Mouse (Mus musculus): Measurements from ENCODE around the gene Pak4. TPM values are rescaled to one million over a fixed set of nuclear protein-coding genes. Genes with fewer than 3 reads are reported as not detected.
A peak's percentile ranks its signal among the peaks of the same experiment; 100 is the strongest.

The Pak4 gene
- polyA plus RNA-seq, 1 experiment from 2014 or later = 15.6 TPM

- Histone ChIP-seq H3K4me1 (ENCODE audit: control insufficient read depth, insufficient read depth, low read length) (peaks cover 4% of the 10 kb centered on the region; the same call in 1 of the 2 replicates), H3K36me3 (ENCODE audit: control insufficient read depth, insufficient read depth, low read length) (peaks cover 34% of the 10 kb centered on the region), H3K9ac (replicated peaks; ENCODE audit: low read length) (no peak overlapping the region), H3K9me3 (ENCODE audit: control insufficient read depth, low read length) (no peaks in the 10 kb centered on the region), H3K27ac (replicated peaks; ENCODE audit: low read depth, low read length) (no peak overlapping the region), H3K4me3 (replicated peaks; ENCODE audit: low read depth, low read length) (no peak overlapping the region), H3K4me2 (ENCODE audit: low read length) (no peak overlapping the region), H3K27me3 (ENCODE audit: control insufficient read depth, insufficient read depth, low read length) (no peaks in the 10 kb centered on the region)
- WGBS = 86% methylated on average over 4 of the region's 4 CpGs
- no peak for DNase-seq
- no peak for ATAC-seq (ENCODE audit: low FRiP score, low TSS enrichment)
These were observed 39.5 kb downstream of the Pak4 start for GRCm38 (mm10) chr7:28558486-28558885.

- no peaks in the 10 kb centered on the region for H3K27me3 ChIP-seq (ENCODE audit: control insufficient read depth, insufficient read depth, low read length)
- WGBS = 85% methylated on average over 6 of the region's 6 CpGs
- H3K4me1 ChIP-seq (ENCODE audit: control insufficient read depth, insufficient read depth, low read length) = peaks cover 4% of the 10 kb centered on the region; the same call in 1 of the 2 replicates
- ATAC-seq (ENCODE audit: low FRiP score, low TSS enrichment) (no peak), DNase-seq (no peak)
- no peak overlapping the region for H3K9ac ChIP-seq (replicated peaks; ENCODE audit: low read length)
- no peak overlapping the region for H3K4me2 ChIP-seq (ENCODE audit: low read length)
- H3K36me3 ChIP-seq (ENCODE audit: control insufficient read depth, insufficient read depth, low read length) = peaks cover 28% of the 10 kb centered on the region
- H3K4me3 ChIP-seq (replicated peaks; ENCODE audit: low read depth, low read length) = no peak overlapping the region
- no peak overlapping the region for H3K27ac ChIP-seq (replicated peaks; ENCODE audit: low read depth, low read length)
- H3K9me3 ChIP-seq (ENCODE audit: control insufficient read depth, low read length) = no peaks in the 10 kb centered on the region
These were observed 40.3 kb downstream of the Pak4 start for GRCm38 (mm10) chr7:28557708-28558107.

- Histone ChIP-seq H3K4me2 (ENCODE audit: low read length) (no peak overlapping the region), H3K4me1 (ENCODE audit: control insufficient read depth, insufficient read depth, low read length) (peaks cover 4% of the 10 kb centered on the region; the same call in 1 of the 2 replicates), H3K27me3 (ENCODE audit: control insufficient read depth, insufficient read depth, low read length) (no peaks in the 10 kb centered on the region), H3K27ac (replicated peaks; ENCODE audit: low read depth, low read length) (no peak overlapping the region), H3K9me3 (ENCODE audit: control insufficient read depth, low read length) (no peaks in the 10 kb centered on the region), H3K36me3 (ENCODE audit: control insufficient read depth, insufficient read depth, low read length) (peaks cover 22% of the 10 kb centered on the region), H3K9ac (replicated peaks; ENCODE audit: low read length) (no peak overlapping the region), H3K4me3 (replicated peaks; ENCODE audit: low read depth, low read length) (no peak overlapping the region)
- ATAC-seq (ENCODE audit: low FRiP score, low TSS enrichment) (no peak), DNase-seq (no peak)
- 83% methylated on average over 5 of the region's 5 CpGs for WGBS
These were observed 40.9 kb downstream of the Pak4 start for GRCm38 (mm10) chr7:28557069-28557468.

GRCm38 (mm10) chr7:28555939-28556535 is 41.9 kb downstream of the Pak4 start:
- Histone ChIP-seq H3K27me3 (ENCODE audit: control insufficient read depth, insufficient read depth, low read length) (no peaks in the 10 kb centered on the region), H3K4me1 (ENCODE audit: control insufficient read depth, insufficient read depth, low read length) (peaks cover 4% of the 10 kb centered on the region; the same call in 1 of the 2 replicates), H3K9ac (replicated peaks; ENCODE audit: low read length) (no peak overlapping the region), H3K4me3 (replicated peaks; ENCODE audit: low read depth, low read length) (no peak overlapping the region), H3K4me2 (ENCODE audit: low read length) (no peak overlapping the region), H3K27ac (replicated peaks; ENCODE audit: low read depth, low read length) (no peak overlapping the region), H3K9me3 (ENCODE audit: control insufficient read depth, low read length) (no peaks in the 10 kb centered on the region), H3K36me3 (ENCODE audit: control insufficient read depth, insufficient read depth, low read length) (peaks cover 17% of the 10 kb centered on the region)
- ATAC-seq (ENCODE audit: low FRiP score, low TSS enrichment) = no peak
- no peak for DNase-seq
- WGBS = 17% methylated on average over 5 of the region's 5 CpGs

GRCm38 (mm10) chr7:28553076-28553475 is 44.9 kb downstream of the Pak4 start:
- Histone ChIP-seq H3K4me2 (ENCODE audit: low read length) (no peak overlapping the region), H3K4me3 (replicated peaks; ENCODE audit: low read depth, low read length) (no peak overlapping the region), H3K27me3 (ENCODE audit: control insufficient read depth, insufficient read depth, low read length) (no peaks in the 10 kb centered on the region), H3K4me1 (ENCODE audit: control insufficient read depth, insufficient read depth, low read length) (peaks cover 4% of the 10 kb centered on the region; the same call in 1 of the 2 replicates), H3K36me3 (ENCODE audit: control insufficient read depth, insufficient read depth, low read length) (no peaks in the 10 kb centered on the region), H3K9me3 (ENCODE audit: control insufficient read depth, low read length) (no peaks in the 10 kb centered on the region), H3K27ac (replicated peaks; ENCODE audit: low read depth, low read length) (no peak overlapping the region), H3K9ac (replicated peaks; ENCODE audit: low read length) (no peak overlapping the region)
- no peak for ATAC-seq (ENCODE audit: low FRiP score, low TSS enrichment)
- 87% methylated on average over 6 of the region's 6 CpGs for WGBS
- no peak for DNase-seq

GRCm38 (mm10) chr7:28547628-28548027 is 50.4 kb downstream of the Pak4 start:
- H3K27ac ChIP-seq (replicated peaks; ENCODE audit: low read depth, low read length) = no peak overlapping the region
- ATAC-seq (ENCODE audit: low FRiP score, low TSS enrichment) (no peak), DNase-seq (no peak)
- no peak overlapping the region for H3K9ac ChIP-seq (replicated peaks; ENCODE audit: low read length)
- H3K9me3 ChIP-seq (ENCODE audit: control insufficient read depth, low read length) = no peaks in the 10 kb centered on the region
- no peak overlapping the region for H3K4me2 ChIP-seq (ENCODE audit: low read length)
- H3K4me3 ChIP-seq (replicated peaks; ENCODE audit: low read depth, low read length) = no peak overlapping the region
- 72% methylated on average over 7 of the region's 7 CpGs for WGBS
- H3K27me3 ChIP-seq (ENCODE audit: control insufficient read depth, insufficient read depth, low read length) = peaks cover 34% of the 10 kb centered on the region; the same call in 1 of the 2 replicates
- peaks cover 2% of the 10 kb centered on the region; the same call in 1 of the 2 replicates for H3K4me1 ChIP-seq (ENCODE audit: control insufficient read depth, insufficient read depth, low read length)
- no peaks in the 10 kb centered on the region for H3K36me3 ChIP-seq (ENCODE audit: control insufficient read depth, insufficient read depth, low read length)

- no peak for DNase-seq
- no peaks in the 10 kb centered on the region for H3K9me3 ChIP-seq (ENCODE audit: control insufficient read depth, low read length)
- WGBS = 6% methylated on average over 5 of the region's 5 CpGs
- H3K9ac ChIP-seq (replicated peaks; ENCODE audit: low read length) = peak within 1 kb of the TSS; percentile 31; the same call in 1 of the 2 replicates
- peaks cover 2% of the 10 kb centered on the region; the same call in 1 of the 2 replicates for H3K4me1 ChIP-seq (ENCODE audit: control insufficient read depth, insufficient read depth, low read length)
- no peaks in the 10 kb centered on the region for H3K36me3 ChIP-seq (ENCODE audit: control insufficient read depth, insufficient read depth, low read length)
- no peak within 1 kb of the TSS for H3K27ac ChIP-seq (replicated peaks; ENCODE audit: low read depth, low read length)
- peak within 1 kb of the TSS; percentile 28 for H3K4me3 ChIP-seq (replicated peaks; ENCODE audit: low read depth, low read length)
- H3K4me2 ChIP-seq (ENCODE audit: low read length) = peak within 1 kb of the TSS; percentile 59
- no peak for ATAC-seq (ENCODE audit: low FRiP score, low TSS enrichment)
- H3K27me3 ChIP-seq (ENCODE audit: control insufficient read depth, insufficient read depth, low read length) = peaks cover 34% of the 10 kb centered on the region; the same call in 1 of the 2 replicates
These were observed 50.8 kb downstream of the Pak4 start, which contains the start of gene Nccrp1 for GRCm38 (mm10) chr7:28547154-28547553. Nccrp1 (minus strand) TSS chr7:28547254.

GRCm38 (mm10) chr7:28546649-28547048 is 51.3 kb downstream of the Pak4 start:
- peak overlapping the region; percentile 28 for H3K4me3 ChIP-seq (replicated peaks; ENCODE audit: low read depth, low read length)
- H3K4me2 ChIP-seq (ENCODE audit: low read length) = peak overlapping the region; percentile 59
- no peaks in the 10 kb centered on the region for H3K36me3 ChIP-seq (ENCODE audit: control insufficient read depth, insufficient read depth, low read length)
- ATAC-seq (ENCODE audit: low FRiP score, low TSS enrichment) (no peak), DNase-seq (peak; percentile 53)
- 1% methylated on average over 22 of the region's 22 CpGs for WGBS
- H3K4me1 ChIP-seq (ENCODE audit: control insufficient read depth, insufficient read depth, low read length) = peaks cover 2% of the 10 kb centered on the region; the same call in 1 of the 2 replicates
- peaks cover 34% of the 10 kb centered on the region; the same call in 1 of the 2 replicates for H3K27me3 ChIP-seq (ENCODE audit: control insufficient read depth, insufficient read depth, low read length)
- H3K9ac ChIP-seq (replicated peaks; ENCODE audit: low read length) = peak overlapping the region; percentile 31; the same call in 1 of the 2 replicates
- no peak overlapping the region for H3K27ac ChIP-seq (replicated peaks; ENCODE audit: low read depth, low read length)
- no peaks in the 10 kb centered on the region for H3K9me3 ChIP-seq (ENCODE audit: control insufficient read depth, low read length)

GRCm38 (mm10) chr7:28545891-28546210 is 52.1 kb downstream of the Pak4 start:
- H3K4me2 ChIP-seq (ENCODE audit: low read length) = no peak overlapping the region
- ATAC-seq (ENCODE audit: low FRiP score, low TSS enrichment) (no peak), DNase-seq (no peak)
- H3K27ac ChIP-seq (replicated peaks; ENCODE audit: low read depth, low read length) = no peak overlapping the region
- WGBS = 49% methylated on average over 7 of the region's 7 CpGs
- H3K9me3 ChIP-seq (ENCODE audit: control insufficient read depth, low read length) = no peaks in the 10 kb centered on the region
- no peak overlapping the region for H3K9ac ChIP-seq (replicated peaks; ENCODE audit: low read length)
- no peaks in the 10 kb centered on the region for H3K36me3 ChIP-seq (ENCODE audit: control insufficient read depth, insufficient read depth, low read length)
- H3K4me3 ChIP-seq (replicated peaks; ENCODE audit: low read depth, low read length) = no peak overlapping the region
- H3K4me1 ChIP-seq (ENCODE audit: control insufficient read depth, insufficient read depth, low read length) = peaks cover 2% of the 10 kb centered on the region; the same call in 1 of the 2 replicates
- H3K27me3 ChIP-seq (ENCODE audit: control insufficient read depth, insufficient read depth, low read length) = peaks cover 34% of the 10 kb centered on the region; the same call in 1 of the 2 replicates

Data from midbrain, embryonic 14.5 days (tissue).